Mouse (Mus musculus): ENCODE measurements around the gene Rnase11.

GRCm38 (mm10) chr14:51088970-51089673 is 39.2 kb upstream of the Rnase11 start:
- TF ChIP-seq HCFC1 (IDR thresholded peaks at IDR 0.05; ENCODE audit: borderline replicate concordance, insufficient read depth, low read length): peak; percentile 12; the same call in 1 of the 2 replicates
- TF ChIP-seq MAFK (IDR thresholded peaks at IDR 0.05; ENCODE audit: insufficient read depth, low read depth, low read length): peak; percentile 97
- no peak for TF ChIP-seq ZC3H11A (IDR thresholded peaks at IDR 0.05; ENCODE audit: borderline replicate concordance, low read depth, low read length)
- no peak for TF ChIP-seq ZNF384 (IDR thresholded peaks at IDR 0.05; ENCODE audit: low read depth, low read length)
